In the genomic region with DNA sequence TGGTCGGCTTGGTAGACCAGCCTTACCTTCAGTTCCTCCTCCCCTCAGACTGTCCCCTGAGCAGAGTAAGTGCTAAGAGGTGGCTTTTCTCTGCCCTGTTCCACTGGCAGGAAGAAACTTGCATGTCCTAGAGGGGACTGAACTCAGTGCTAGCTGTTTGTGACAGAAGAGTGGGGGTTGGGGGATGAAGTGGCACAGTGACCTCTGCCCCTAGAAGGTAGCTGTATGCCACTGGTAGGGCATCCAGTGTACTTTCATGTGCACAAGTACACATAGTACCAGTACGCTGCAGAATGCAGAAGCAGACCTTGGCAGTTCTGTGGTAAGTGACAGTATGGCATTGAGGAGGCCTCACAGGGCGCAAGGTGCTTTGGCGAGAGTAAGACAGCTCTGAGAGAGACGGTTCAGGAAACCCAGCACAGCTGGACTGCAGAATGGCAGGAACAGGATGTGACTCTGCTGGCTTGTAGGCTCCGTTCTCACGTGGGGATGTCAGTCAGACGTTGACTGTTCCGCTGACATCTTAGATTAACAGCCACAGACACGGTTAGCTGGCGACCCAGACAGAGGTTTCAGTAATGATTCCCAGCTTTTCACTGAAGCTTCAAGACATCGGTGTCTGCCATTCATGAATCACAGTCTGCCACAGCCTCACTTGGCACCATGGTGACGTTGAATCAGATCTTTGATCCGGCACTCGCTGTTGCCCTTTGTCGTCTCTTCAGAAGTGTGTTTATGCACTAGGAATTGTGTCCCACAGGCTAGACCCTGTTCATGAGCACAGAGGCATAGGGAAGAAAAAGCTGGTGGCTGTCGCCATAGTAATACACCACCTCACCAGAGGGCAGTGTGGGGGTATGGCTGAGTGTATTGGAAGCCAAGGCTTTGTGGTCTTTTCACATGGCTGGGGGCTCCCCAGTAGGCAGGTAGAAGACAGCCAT, we compare ENCODE assay signal across 9 mouse cellular contexts.
DNase-seq lines count a peak whose midpoint lies in the region; ATAC-seq and TF ChIP-seq lines count a peak whose summit lies in the region.
"Had no signal": no experiment of that assay in that cellular context is flagged by ENCODE, and none has a peak within 500 bp of the region (broad histone marks: within the 10 kb centered on the region; RNA-seq: fewer than 3 reads in every experiment).

No protein-coding gene starts in this region.

- no peak for TF ChIP-seq POLR2A in brain, embryonic 14.5 days (IDR thresholded peaks at IDR 0.05; ENCODE audit: borderline replicate concordance, extremely low read depth, insufficient read depth, insufficient read length, poor library complexity, severe bottlenecking)

- TF ChIP-seq CTCF in brain, embryonic 14.5 days (IDR thresholded peaks at IDR 0.05; ENCODE audit: borderline replicate concordance, extremely low read depth, insufficient read depth, insufficient read length), result no peak

- peak; percentile 54 for ATAC-seq in inflammation-experienced regulatory T-cells, adult 6 months

- no peaks in the 10 kb centered on the region for H3K36me3 ChIP-seq in splenic B cell, adult 2 months (ENCODE audit: control insufficient read depth, insufficient read depth, low read length, poor library complexity, severe bottlenecking)
- H3K36me3 ChIP-seq: hindbrain, embryonic 15.5 days had no signal

- H3K27me3 ChIP-seq in splenic B cell, adult 2 months (ENCODE audit: control insufficient read depth, insufficient read depth, low read length, poor library complexity, severe bottlenecking), result no peaks in the 10 kb centered on the region
- H3K27me3 ChIP-seq: hindbrain, embryonic 15.5 days had no signal

- peak; percentile 24 for DNase-seq in kidney, adult 9 months
- no peak for DNase-seq in kidney, postnatal 25 days
- DNase-seq in brain, embryonic 14.5 days (ENCODE audit: low read depth), result peak; percentile 60
- peak; percentile 3 for DNase-seq in splenic B cell, adult 2 months (ENCODE audit: low read depth, low spot score)
- no peak for DNase-seq in adrenal gland, postnatal 14 days
- DNase-seq in gastrocnemius, adult 18-20 months (ENCODE audit: low spot score), result no peak
- no peak for DNase-seq in testis, postnatal 14 days (ENCODE audit: low spot score)

Comparison
In these comparisons a context has a peak if more than half of its experiments do, and no peak if none do; other contexts are left out.
1. DNase-seq: peak in kidney, adult 9 months (single experiment), brain, embryonic 14.5 days (single experiment) and splenic B cell, adult 2 months (single experiment); none in kidney, postnatal 25 days (0 of 2), adrenal gland, postnatal 14 days (single experiment), gastrocnemius, adult 18-20 months (single experiment) and testis, postnatal 14 days (single experiment).